Mouse (Mus musculus): Measurements from ENCODE around the gene Lurap1. TPM values are rescaled to one million over a fixed set of nuclear protein-coding genes. Genes with fewer than 3 reads are reported as not detected.

Gene Lurap1
- 2.5 and 2.9 TPM in 2 replicates for polyA plus RNA-seq (2015; fragmentation: Nextera tagmentation; extraction: Ambion mirVana)

- Histone ChIP-seq H3K27me3 (no peaks in the 10 kb centered on the region), H3K36me3 (peaks cover 38% of the 10 kb centered on the region), H3K27ac (replicated peaks) (peak within 1 kb of the TSS; percentile 91), H3K9ac (peak within 1 kb of the TSS; percentile 96), H3K4me2 (peak within 1 kb of the TSS; percentile 75), H3K9me3 (no peaks in the 10 kb centered on the region), H3K4me1 (replicated peaks) (peaks cover 20% of the 10 kb centered on the region), H3K4me3 (peak within 1 kb of the TSS; percentile 87)
- ATAC-seq (ENCODE audit: low FRiP score, low read depth), result no peak
- WGBS, result 80% methylated on average over 6 of the region's 6 CpGs
Observed at GRCm38 (mm10) chr4:116151238-116151637, at the start of gene Lurap1. TSS of gene Lurap1 (minus strand) at chr4:116151338.

GRCm38 (mm10) chr4:116198422-116198821 is 47.3 kb upstream of the Lurap1 start:
- Histone ChIP-seq H3K9ac (no peak overlapping the region), H3K27me3 (no peaks in the 10 kb centered on the region), H3K4me3 (no peak overlapping the region), H3K4me2 (no peak overlapping the region), H3K4me1 (replicated peaks) (no peaks in the 10 kb centered on the region), H3K9me3 (no peaks in the 10 kb centered on the region), H3K36me3 (no peaks in the 10 kb centered on the region), H3K27ac (replicated peaks) (no peak overlapping the region)
- WGBS, result 78% methylated on average over 2 of the region's 2 CpGs
- no peak for ATAC-seq (ENCODE audit: low FRiP score, low read depth)

GRCm38 (mm10) chr4:116193583-116194383 is 42.6 kb upstream of the Lurap1 start:
- no peak overlapping the region for H3K27ac ChIP-seq (replicated peaks)
- H3K4me3 ChIP-seq, result no peak overlapping the region
- H3K4me1 ChIP-seq (replicated peaks), result no peaks in the 10 kb centered on the region
- no peak overlapping the region for H3K4me2 ChIP-seq
- H3K9ac ChIP-seq, result no peak overlapping the region
- no peaks in the 10 kb centered on the region for H3K9me3 ChIP-seq
- H3K27me3 ChIP-seq, result no peaks in the 10 kb centered on the region
- no peak for ATAC-seq (ENCODE audit: low FRiP score, low read depth)
- WGBS, result 77% methylated on average over 9 of the region's 9 CpGs
- H3K36me3 ChIP-seq, result no peaks in the 10 kb centered on the region

- no peaks in the 10 kb centered on the region for H3K4me1 ChIP-seq (replicated peaks)
- no peak overlapping the region for H3K4me3 ChIP-seq
- WGBS, result 67% methylated on average over 4 of the region's 4 CpGs
- H3K27ac ChIP-seq (replicated peaks), result no peak overlapping the region
- no peak overlapping the region for H3K4me2 ChIP-seq
- no peak overlapping the region for H3K9ac ChIP-seq
- ATAC-seq (ENCODE audit: low FRiP score, low read depth), result no peak
- no peaks in the 10 kb centered on the region for H3K9me3 ChIP-seq
- H3K36me3 ChIP-seq, result no peaks in the 10 kb centered on the region
- H3K27me3 ChIP-seq, result no peaks in the 10 kb centered on the region
Observed at GRCm38 (mm10) chr4:116192286-116192835, 41.2 kb upstream of the Lurap1 start.

GRCm38 (mm10) chr4:116185083-116185482 is 33.9 kb upstream of the Lurap1 start:
- no peak overlapping the region for H3K4me2 ChIP-seq
- WGBS, result 95% methylated on average over 4 of the region's 4 CpGs

GRCm38 (mm10) chr4:116182745-116183144 is 31.6 kb upstream of the Lurap1 start:
- 4% methylated on average over 12 of the region's 12 CpGs for WGBS
- H3K9ac ChIP-seq, result peak overlapping the region; percentile 20; the same call in 1 of the 2 replicates
- H3K27ac ChIP-seq (replicated peaks), result no peak overlapping the region
- H3K27me3 ChIP-seq, result no peaks in the 10 kb centered on the region
- no peak for ATAC-seq (ENCODE audit: low FRiP score, low read depth)
- peak overlapping the region; percentile 47 for H3K4me2 ChIP-seq
- 0 out of 2 replicates have a peak overlapping the region, but pooled peaks have one; percentile 3 for H3K4me3 ChIP-seq
- H3K36me3 ChIP-seq, result no peaks in the 10 kb centered on the region
- peaks cover 6% of the 10 kb centered on the region; the same call in 1 of the 2 replicates for H3K4me1 ChIP-seq (replicated peaks)
- H3K9me3 ChIP-seq, result no peaks in the 10 kb centered on the region

More at GRCm38 (mm10) chr4:116185083-116185482, 33.9 kb upstream of the Lurap1 start:
- ATAC-seq (ENCODE audit: low FRiP score, low read depth), result no peak
- no peaks in the 10 kb centered on the region for H3K36me3 ChIP-seq
- no peak overlapping the region for H3K4me3 ChIP-seq
- H3K27me3 ChIP-seq, result no peaks in the 10 kb centered on the region
- peaks cover 6% of the 10 kb centered on the region; the same call in 1 of the 2 replicates for H3K4me1 ChIP-seq (replicated peaks)
- H3K9me3 ChIP-seq, result no peaks in the 10 kb centered on the region
- no peak overlapping the region for H3K9ac ChIP-seq
- no peak overlapping the region for H3K27ac ChIP-seq (replicated peaks)

- H3K27ac ChIP-seq (replicated peaks), result no peak overlapping the region
- no peaks in the 10 kb centered on the region for H3K27me3 ChIP-seq
- no peak for ATAC-seq (ENCODE audit: low FRiP score, low read depth)
- no peaks in the 10 kb centered on the region for H3K36me3 ChIP-seq
- no peak overlapping the region for H3K9ac ChIP-seq
- peaks cover 11% of the 10 kb centered on the region for H3K4me1 ChIP-seq (replicated peaks)
- no peak overlapping the region for H3K4me3 ChIP-seq
- 32% methylated on average over 3 of the region's 3 CpGs for WGBS
- H3K9me3 ChIP-seq, result no peaks in the 10 kb centered on the region
- H3K4me2 ChIP-seq, result no peak overlapping the region
Observed at GRCm38 (mm10) chr4:116182079-116182478, 30.9 kb upstream of the Lurap1 start.

- Histone ChIP-seq H3K36me3 (no peaks in the 10 kb centered on the region), H3K9ac (no peak overlapping the region), H3K9me3 (no peaks in the 10 kb centered on the region), H3K27ac (replicated peaks) (peak overlapping the region; percentile 66), H3K4me3 (no peak overlapping the region), H3K4me2 (peak overlapping the region; percentile 41), H3K27me3 (no peaks in the 10 kb centered on the region), H3K4me1 (replicated peaks) (peaks cover 15% of the 10 kb centered on the region)
- WGBS, result 27% methylated on average over 5 of the region's 5 CpGs
- peak; percentile 27; the same call in 1 of the 2 replicates for ATAC-seq (ENCODE audit: low FRiP score, low read depth)
Observed at GRCm38 (mm10) chr4:116177140-116177539, 26.0 kb upstream of the Lurap1 start.

- peak overlapping the region; percentile 66 for H3K27ac ChIP-seq (replicated peaks)
- no peaks in the 10 kb centered on the region for H3K36me3 ChIP-seq
- no peak overlapping the region; the same call in 1 of the 2 replicates for H3K4me3 ChIP-seq
- peaks cover 15% of the 10 kb centered on the region for H3K4me1 ChIP-seq (replicated peaks)
- H3K4me2 ChIP-seq, result peak overlapping the region; percentile 41
- H3K9me3 ChIP-seq, result no peaks in the 10 kb centered on the region
- peak; percentile 87 for ATAC-seq (ENCODE audit: low FRiP score, low read depth)
- H3K9ac ChIP-seq, result no peak overlapping the region
- 23% methylated on average over 10 of the region's 10 CpGs for WGBS
- H3K27me3 ChIP-seq, result no peaks in the 10 kb centered on the region
Observed at GRCm38 (mm10) chr4:116176543-116176988, 25.4 kb upstream of the Lurap1 start.

GRCm38 (mm10) chr4:116175711-116176542 is 24.8 kb upstream of the Lurap1 start:
- 71% methylated on average over 7 of the region's 7 CpGs for WGBS
- no peaks in the 10 kb centered on the region for H3K27me3 ChIP-seq
- H3K4me2 ChIP-seq, result peak overlapping the region; percentile 41
- no peak overlapping the region for H3K4me3 ChIP-seq
- peaks cover 15% of the 10 kb centered on the region for H3K4me1 ChIP-seq (replicated peaks)
- H3K9ac ChIP-seq, result no peak overlapping the region
- no peaks in the 10 kb centered on the region for H3K9me3 ChIP-seq
- no peaks in the 10 kb centered on the region for H3K36me3 ChIP-seq
- ATAC-seq (ENCODE audit: low FRiP score, low read depth), result peak; percentile 52
- peak overlapping the region; percentile 66 for H3K27ac ChIP-seq (replicated peaks)

GRCm38 (mm10) chr4:116175136-116175535 is 24.0 kb upstream of the Lurap1 start:
- no peak overlapping the region for H3K27ac ChIP-seq (replicated peaks)
- ATAC-seq (ENCODE audit: low FRiP score, low read depth), result no peak
- no peaks in the 10 kb centered on the region for H3K36me3 ChIP-seq
- no peak overlapping the region for H3K9ac ChIP-seq
- H3K9me3 ChIP-seq, result no peaks in the 10 kb centered on the region
- peaks cover 15% of the 10 kb centered on the region for H3K4me1 ChIP-seq (replicated peaks)
- H3K4me2 ChIP-seq, result no peak overlapping the region
- H3K4me3 ChIP-seq, result no peak overlapping the region
- H3K27me3 ChIP-seq, result no peaks in the 10 kb centered on the region
